Mouse (Mus musculus): Measurements from ENCODE around the gene D130043K22Rik.

- no peak for TF ChIP-seq POLR2A (IDR thresholded peaks at IDR 0.05; ENCODE audit: borderline replicate concordance, extremely low read depth, low read depth, low read length)
- no peak for TF ChIP-seq CTCF (IDR thresholded peaks at IDR 0.05; ENCODE audit: insufficient read depth, low read length)
Measured at GRCm38 (mm10) chr13:24806079-24806478, 38.9 kb upstream of the D130043K22Rik start.
